Comparison of ENCODE assay signal across 29 mouse cellular contexts in the genomic region with DNA sequence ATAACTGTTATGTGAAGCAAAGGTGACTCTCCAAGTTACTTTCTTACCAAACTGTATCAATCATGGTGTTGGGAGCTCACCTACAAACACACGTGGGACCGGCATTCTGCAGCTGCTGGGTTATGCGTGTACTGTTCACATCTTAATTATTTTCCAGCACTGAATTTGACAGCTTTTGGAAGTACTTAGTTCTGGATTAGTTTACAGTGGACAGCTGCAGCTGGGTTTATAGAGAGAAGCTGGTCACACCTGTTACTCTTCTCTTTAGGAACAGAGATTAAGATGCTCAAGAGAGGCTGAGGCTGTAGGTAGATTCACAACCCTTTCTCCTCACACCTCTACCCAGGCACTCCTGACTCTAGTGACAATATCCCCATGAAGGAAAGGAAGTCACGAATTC. TPM values are rescaled to one million over a fixed set of nuclear protein-coding genes. Genes with fewer than 3 reads are reported as not detected.
DNase-seq lines count a peak whose midpoint lies in the region; ATAC-seq and TF ChIP-seq lines count a peak whose summit lies in the region.
"Had no signal": no experiment of that assay in that cellular context is flagged by ENCODE, and none has a peak within 500 bp of the region (broad histone marks: within the 10 kb centered on the region; RNA-seq: fewer than 3 reads in every experiment).

No protein-coding gene starts in this region.

- H3K27ac ChIP-seq in heart, embryonic 15.5 days = 0 out of 2 replicates have a peak overlapping the region, but pooled peaks have one; percentile 67
- peak overlapping the region; percentile 37; the same call in 1 of the 2 replicates for H3K27ac ChIP-seq in kidney, embryonic 16.5 days (ENCODE audit: low read length)
- peak overlapping the region; percentile 56; the same call in 1 of the 2 replicates for H3K27ac ChIP-seq in neural tube, embryonic 15.5 days (replicated peaks)
- H3K27ac ChIP-seq: embryonic facial prominence, embryonic 13.5 days; liver, embryonic 13.5 days; macrophage had no signal

- H3ac ChIP-seq in myocyte (ENCODE audit: control insufficient read depth, insufficient read length) = no peak overlapping the region

- no peaks in the 10 kb centered on the region for H3K9me3 ChIP-seq in heart, embryonic 15.5 days (replicated peaks)
- no peaks in the 10 kb centered on the region for H3K9me3 ChIP-seq in kidney, embryonic 16.5 days (ENCODE audit: low read length)
- no peaks in the 10 kb centered on the region for H3K9me3 ChIP-seq in neural tube, embryonic 15.5 days (replicated peaks)
- H3K9me3 ChIP-seq: embryonic facial prominence, embryonic 13.5 days; G1E; liver, embryonic 13.5 days; midbrain, embryonic 13.5 days had no signal

- peaks cover 22% of the 10 kb centered on the region; the same call in 1 of the 2 replicates for H3K36me3 ChIP-seq in heart, embryonic 15.5 days
- H3K36me3 ChIP-seq in kidney, embryonic 16.5 days (ENCODE audit: insufficient read depth, low read length) = peaks cover 18% of the 10 kb centered on the region
- H3K36me3 ChIP-seq in neural tube, embryonic 15.5 days = peaks cover 4% of the 10 kb centered on the region; the same call in 1 of the 2 replicates
- peaks cover 13% of the 10 kb centered on the region for H3K36me3 ChIP-seq in myocyte (ENCODE audit: control insufficient read depth, insufficient read depth)
- H3K36me3 ChIP-seq: G1E had no signal

- 86% methylated on average over 4 of the region's 4 CpGs for WGBS in heart, embryonic 15.5 days
- 84% methylated on average over 4 of the region's 4 CpGs for WGBS in kidney, embryonic 16.5 days
- WGBS in neural tube, embryonic 15.5 days = 96% methylated on average over 4 of the region's 4 CpGs

- TF ChIP-seq POLR2A in myocyte (IDR thresholded peaks at IDR 0.05; ENCODE audit: insufficient read length, low read depth) = no peak

- DNase-seq in heart, adult 9 months (ENCODE audit: low spot score in 2 of 2) = no peak
- DNase-seq in kidney, adult 11 months = no peak
- no peak for DNase-seq in neural tube, embryonic 10.5 days (ENCODE audit: extremely low spot score, low spot score)
- DNase-seq in layer of hippocampus, postnatal 25 days (ENCODE audit: extremely low spot score in 1 of 2, low spot score in 1 of 2) = no peak
- DNase-seq: adrenal gland, adult 8-10 months; B cell, adult 2 months; cerebellum, adult 8-10 months; cerebellum, postnatal 36 days; embryo, embryonic 11 days; liver, embryonic 13.5 days; lung, postnatal 10 days; right cerebral cortex, adult 18-20 months; spleen, adult 18-20 months; thymus, postnatal 14 days had no signal

- peaks cover 62% of the 10 kb centered on the region for H3K4me1 ChIP-seq in heart, embryonic 15.5 days (replicated peaks)
- peaks cover 34% of the 10 kb centered on the region for H3K4me1 ChIP-seq in kidney, embryonic 16.5 days (ENCODE audit: insufficient read depth, low read length)
- H3K4me1 ChIP-seq in neural tube, embryonic 15.5 days = peaks cover 32% of the 10 kb centered on the region

- H3K79me2 ChIP-seq in myocyte (ENCODE audit: control insufficient read depth, insufficient read depth) = peaks cover 74% of the 10 kb centered on the region

- ATAC-seq in heart, embryonic 15.5 days (replicated peaks; ENCODE audit: insufficient number of reproducible peaks, insufficient read depth, low FRiP score, low read depth) = no peak
- no peak for ATAC-seq in kidney, embryonic 16.5 days (ENCODE audit: low FRiP score, low TSS enrichment)
- no peak for ATAC-seq in neural tube, embryonic 15.5 days (ENCODE audit: low FRiP score)
- ATAC-seq: intestine, postnatal 0 days had no signal

- no peak overlapping the region for H3K4me2 ChIP-seq in heart, embryonic 15.5 days
- no peak overlapping the region for H3K4me2 ChIP-seq in kidney, embryonic 16.5 days (replicated peaks; ENCODE audit: low read depth, low read length)
- no peak overlapping the region for H3K4me2 ChIP-seq in neural tube, embryonic 15.5 days
- H3K4me2 ChIP-seq in myocyte (ENCODE audit: low read depth) = no peak overlapping the region
- H3K4me2 ChIP-seq: embryonic facial prominence, embryonic 13.5 days; heart, embryonic 11.5 days; hindbrain, embryonic 14.5 days; liver, embryonic 13.5 days; midbrain, embryonic 13.5 days had no signal

- no peaks in the 10 kb centered on the region for H3K27me3 ChIP-seq in heart, embryonic 15.5 days
- H3K27me3 ChIP-seq in kidney, embryonic 16.5 days (ENCODE audit: insufficient read depth, low read length) = no peaks in the 10 kb centered on the region
- H3K27me3 ChIP-seq in neural tube, embryonic 15.5 days (replicated peaks) = no peaks in the 10 kb centered on the region
- no peaks in the 10 kb centered on the region for H3K27me3 ChIP-seq in myocyte (ENCODE audit: control insufficient read depth, insufficient read depth, insufficient read length)
- H3K27me3 ChIP-seq: embryonic facial prominence, embryonic 13.5 days; liver, embryonic 13.5 days; midbrain, embryonic 13.5 days had no signal

- no peak overlapping the region for H3K4me3 ChIP-seq in heart, embryonic 15.5 days
- H3K4me3 ChIP-seq in kidney, embryonic 16.5 days (ENCODE audit: low read length) = no peak overlapping the region
- no peak overlapping the region for H3K4me3 ChIP-seq in neural tube, embryonic 15.5 days (replicated peaks)
- no peak overlapping the region for H3K4me3 ChIP-seq in myocyte
- H3K4me3 ChIP-seq: embryonic facial prominence, embryonic 13.5 days; erythroblast, embryonic 14.5 days; liver, embryonic 13.5 days; midbrain, embryonic 13.5 days had no signal

- H3K9ac ChIP-seq in heart, embryonic 15.5 days = no peak overlapping the region
- H3K9ac ChIP-seq in kidney, embryonic 16.5 days (replicated peaks; ENCODE audit: low read length) = no peak overlapping the region
- H3K9ac ChIP-seq in neural tube, embryonic 15.5 days (replicated peaks) = no peak overlapping the region
- H3K9ac ChIP-seq: embryonic facial prominence, embryonic 13.5 days; hindbrain, embryonic 14.5 days; liver, embryonic 13.5 days; midbrain, embryonic 13.5 days had no signal

TF ChIP-seq in myocyte, 11 proteins besides CTCF, POLR2A, EP300 and RAD21:
- TF ChIP-seq MYOD1 (IDR thresholded peaks at IDR 0.05; ENCODE audit: control insufficient read depth in 1 of 3, insufficient read length in 2 of 3, low read depth in 2 of 3) = peak; percentile 33 to 46 (median 40)
- no peak for TF ChIP-seq POLR2AphosphoS2 (IDR thresholded peaks at IDR 0.05; ENCODE audit: insufficient read length, low read depth)
- peak in 1 of 3 experiments; percentile 70 for TF ChIP-seq MYOG (IDR thresholded peaks at IDR 0.05; ENCODE audit: control insufficient read depth in 1 of 3, insufficient read depth in 1 of 3, insufficient read length in 2 of 3, low read depth in 2 of 3)
- TF ChIP-seq TCF12 (IDR thresholded peaks at IDR 0.05; ENCODE audit: insufficient read depth, poor library complexity, severe bottlenecking) = peak; percentile 42

RNA-seq across cellular contexts. Expression of a gene that starts 23.8 kb away (rescaled TPM):
- 201 and 265 TPM in 2 replicates for polyA plus RNA-seq in heart, embryonic 15.5 days (2015; fragmentation: Nextera tagmentation; extraction: Ambion mirVana)
- 164 and 176 TPM in 2 replicates for polyA plus RNA-seq in kidney, embryonic 16.5 days (2015; fragmentation: Nextera tagmentation; extraction: Ambion mirVana)
- polyA plus RNA-seq in neural tube, embryonic 15.5 days (2015; fragmentation: Nextera tagmentation; extraction: Ambion mirVana) = 78.7 and 103 TPM in 2 replicates
- 37.9 TPM for polyA plus RNA-seq in myocyte (2012; fragmentation: generic; extraction: Trizol)
- 100 to 1,000 TPM; 106 to 112 TPM for total RNA-seq in layer of hippocampus, postnatal 25 days (2021)
- total RNA-seq: hematopoietic stem cell, adult 5-6 weeks; megakaryocyte-erythroid progenitor cell, adult 5-6 weeks; neutrophil, adult 5-6 weeks had no signal
- polyA plus RNA-seq: erythroblast, embryonic 14.5 days; G1E; macrophage had no signal
